Mouse (Mus musculus) CD4-positive, CD25-positive, alpha-beta regulatory T cell, adult 4 months (primary cell): Measurements from ENCODE around the gene Tnni2. TPM values are rescaled to one million over a fixed set of nuclear protein-coding genes. Genes with fewer than 3 reads are reported as not detected.
A peak's percentile ranks its signal among the peaks of the same experiment; 100 is the strongest.

ENCODE experiments used
- ATAC-seq: one replicate; pipeline ENCODE4 v1.8.0; 2017
- polyA plus RNA-seq, 2 experiments: library from polyadenylated mRNA; unstranded; fragments of 100-300 nt; shearing (Covaris generic); gene quantifications; one replicate each; pipeline ENCODE4 v1.2.1; 2017

Tnni2 gene
- polyA plus RNA-seq, 2 experiments from 2014 or later, result not detected

- ATAC-seq, result no peak
Observed at GRCm38 (mm10) chr7:142484780-142485179, 43.2 kb downstream of the Tnni2 start.

DNA sequence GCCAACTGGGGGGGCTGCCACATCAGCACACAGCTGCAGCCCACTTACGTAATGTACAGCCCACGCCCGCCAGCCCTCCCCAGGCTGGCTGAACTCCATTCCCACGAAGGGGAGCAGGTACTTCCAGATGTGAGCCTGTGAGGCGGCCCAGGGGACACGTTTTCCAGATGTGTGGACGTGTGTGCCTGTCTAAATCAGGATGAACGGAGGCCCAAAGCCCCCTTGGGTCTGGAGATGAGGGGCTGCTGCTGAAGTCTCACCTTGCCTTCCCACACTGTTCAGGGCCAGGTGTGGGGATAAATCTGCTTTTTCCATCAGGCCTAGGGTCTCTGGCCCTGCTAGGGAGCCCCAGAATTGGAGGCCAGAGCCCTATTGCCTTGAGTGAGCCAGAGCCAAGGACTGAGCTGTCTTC, 45.1 kb downstream of the Tnni2 start:
- ATAC-seq, result no peak

- ATAC-seq, result no peak
Observed at GRCm38 (mm10) chr7:142487341-142487859, 45.8 kb downstream of the Tnni2 start.

DNA sequence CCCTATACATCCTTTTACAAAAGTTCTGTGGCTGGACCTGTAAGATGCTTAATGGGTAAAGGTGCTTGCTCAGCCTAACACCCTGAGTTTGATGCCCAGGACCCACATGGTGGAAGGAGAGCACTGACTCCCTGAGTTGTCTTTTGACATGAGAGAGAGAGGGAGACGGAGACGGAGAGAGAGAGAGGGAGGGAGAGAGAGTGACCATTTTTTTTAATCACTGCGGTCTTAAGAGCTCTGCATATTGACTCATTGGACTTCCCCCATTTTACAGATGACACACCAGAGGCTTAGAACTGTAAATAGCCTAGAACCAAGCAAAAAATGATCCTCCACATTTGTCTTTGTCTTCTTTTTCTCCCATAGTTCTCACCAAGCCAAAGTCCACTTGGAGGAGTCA, 46.4 kb downstream of the Tnni2 start:
- ATAC-seq, result peak; percentile 37

DNA sequence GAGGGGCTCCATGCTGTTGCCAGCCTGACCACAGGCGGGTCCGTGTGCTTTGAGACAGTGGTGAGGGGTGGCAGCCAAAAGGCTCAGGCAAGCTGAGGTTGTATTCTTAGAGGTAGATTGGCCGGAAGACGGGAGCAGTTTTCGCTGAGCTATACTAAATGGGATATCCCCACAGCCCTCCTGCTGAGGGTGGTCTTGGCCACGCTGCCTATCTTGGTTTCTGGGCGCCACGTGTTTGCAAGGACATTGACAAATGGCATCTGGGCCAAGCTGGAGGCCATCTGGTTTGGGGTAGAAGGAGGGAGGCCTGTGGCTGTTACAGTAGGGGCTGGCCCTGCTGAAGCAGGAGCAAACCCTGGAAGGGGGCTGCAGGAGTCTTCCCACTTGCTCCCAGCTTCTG, 51.9 kb downstream of the Tnni2 start:
- no peak for ATAC-seq

Other genes with a start within 250 kb of the Tnni2 start
- gene Krtap5-3, start 240.4 kb upstream of the Tnni2 start, polyA plus RNA-seq, result not detected
- gene Gm7579, start 229.9 kb upstream of the Tnni2 start, polyA plus RNA-seq, result not detected
- not detected for gene Krtap5-5, start 211.8 kb upstream of the Tnni2 start, polyA plus RNA-seq
- gene Gm40460, start 200.7 kb upstream of the Tnni2 start, polyA plus RNA-seq, result not detected
- gene Gm2431, start 183.5 kb upstream of the Tnni2 start, polyA plus RNA-seq, result not detected
- gene Gm4559, start 167.4 kb upstream of the Tnni2 start, polyA plus RNA-seq, result not detected
- gene Krtap5-1, start 144.7 kb upstream of the Tnni2 start, polyA plus RNA-seq, result not detected
- gene Krtap5-4, start 138.3 kb upstream of the Tnni2 start, polyA plus RNA-seq, result not detected
- gene Ifitm10, start 68.1 kb upstream of the Tnni2 start, polyA plus RNA-seq, result under 1 TPM in 1 of 2 experiments, not detected in 1; 0.91 TPM
- not detected for gene Gm49369, start 59.1 kb upstream of the Tnni2 start, polyA plus RNA-seq
- gene Ctsd, start 53.8 kb upstream of the Tnni2 start, polyA plus RNA-seq, result 100 to 1,000 TPM; 277 to 325 TPM
- not detected for gene Syt8, start 7.0 kb upstream of the Tnni2 start, polyA plus RNA-seq
- gene Lsp1, start 19.0 kb downstream of the Tnni2 start, polyA plus RNA-seq, result 1,000 to 10,000 TPM; 1,098 to 1,582 TPM
- gene Tnnt3, start 57.0 kb downstream of the Tnni2 start, polyA plus RNA-seq, result 1 to 10 TPM; 2.5 to 5.7 TPM
- 1 to 10 TPM; 2.6 to 3.0 TPM for gene Mrpl23, start 90.9 kb downstream of the Tnni2 start, polyA plus RNA-seq
- gene Igf2, start 225.0 kb downstream of the Tnni2 start, polyA plus RNA-seq, result 1 to 10 TPM in 1 of 2 experiments, under 1 TPM in 1; 0.69 to 1.1 TPM
- not detected for gene Gm49394, start 228.1 kb downstream of the Tnni2 start, polyA plus RNA-seq